Mouse (Mus musculus) effector memory CD4-positive, alpha-beta T cell, adult 5 months (primary cell): ENCODE measurements around the gene Anks4b. TPM values are rescaled to one million over a fixed set of nuclear protein-coding genes. Genes with fewer than 3 reads are reported as not detected.

Experiments
- polyA plus RNA-seq: library from polyadenylated mRNA; unstranded; fragments of 100-300 nt; shearing (Covaris generic); gene quantifications from one replicate; pipeline ENCODE4 v1.2.1, GENCODE M21; 2017

Gene Anks4b
- not detected for polyA plus RNA-seq

GRCm38 (mm10) chr7:120173603-120174244, at the start of gene Anks4b:
Anks4b (plus strand) TSS chr7:120173858.

GRCm38 (mm10) chr7:120145191-120145590, 28.5 kb upstream of the Anks4b start, which contains the start of gene Zp2:
Zp2 (minus strand) TSS chr7:120145291.

GRCm38 (mm10) chr7:120201771-120202170, 28.1 kb downstream of the Anks4b start, which contains the start of gene Crym:
Crym (minus strand) TSS chr7:120202111.

GRCm38 (mm10) chr7:120203789-120204188, 30.1 kb downstream of the Anks4b start, which contains the start of gene Abca14:
Abca14 (plus strand) TSS chr7:120203961.

Other genes starting within 250 kb of the Anks4b start
- 0.22 TPM for gene Dnah3, start 78.6 kb upstream of the Anks4b start, polyA plus RNA-seq
- gene Tmem159, start 71.5 kb upstream of the Anks4b start, polyA plus RNA-seq, result 4.3 TPM
- gene Zp2, start 28.6 kb upstream of the Anks4b start, polyA plus RNA-seq, result not detected
- gene Crym, start 28.3 kb downstream of the Anks4b start, polyA plus RNA-seq, result not detected
- gene Abca14, start 30.1 kb downstream of the Anks4b start, polyA plus RNA-seq, result not detected
- gene Abca15, start 154.8 kb downstream of the Anks4b start, polyA plus RNA-seq, result not detected
- not detected for gene Abca16, start 235.8 kb downstream of the Anks4b start, polyA plus RNA-seq